Mouse (Mus musculus) intestine, postnatal 0 days (tissue): ENCODE measurements around the gene Klhl31. TPM values are rescaled to one million over a fixed set of nuclear protein-coding genes. Genes with fewer than 3 reads are reported as not detected.

Experiments
- ATAC-seq: fragments of 200-750 bp; cut with Nextera tagmentation; 2 replicates; pipeline ENCODE4 v1.8.0; 2017; ENCODE audit warnings: mild to moderate bottlenecking, moderate TSS enrichment, moderate library complexity
- H3K27ac ChIP-seq: fragments of 300-500 bp; sonication (generic); 2 replicates; pipeline ENCODE4 v1.5.1; 2014; ENCODE audit warnings: mild to moderate bottlenecking, low read depth, low read length, moderate library complexity
- H3K27me3 ChIP-seq: fragments of 300-500 bp; sonication (generic); replicated peaks from 2 replicates; pipeline ENCODE4 v1.6.1; 2014; ENCODE audit warnings: low read length, mixed read lengths; ENCODE audit not compliant: control insufficient read depth, insufficient read depth
- H3K36me3 ChIP-seq: fragments of 300-500 bp; sonication (generic); 2 replicates; pipeline ENCODE4 v1.6.1; 2014; ENCODE audit warnings: mild to moderate bottlenecking, moderate library complexity; ENCODE audit not compliant: control insufficient read depth, insufficient read depth
- H3K4me1 ChIP-seq: fragments of 300-500 bp; sonication (generic); replicated peaks from 2 replicates; pipeline ENCODE4 v1.6.1; 2014; ENCODE audit warnings: antibody characterized with exemption, low read length, mixed read lengths; ENCODE audit not compliant: control insufficient read depth, insufficient read depth
- H3K4me2 ChIP-seq: fragments of 300-500 bp; sonication (generic); replicated peaks from 2 replicates; pipeline ENCODE4 v1.6.1; 2014; ENCODE audit warnings: low read depth, mild to moderate bottlenecking, moderate library complexity
- H3K4me3 ChIP-seq: fragments of 300-500 bp; sonication (generic); 2 replicates; pipeline ENCODE4 v1.5.1; 2014; ENCODE audit warnings: low read depth, low read length
- H3K9ac ChIP-seq: fragments of 300-500 bp; sonication (generic); 2 replicates; pipeline ENCODE4 v1.6.1; 2014; ENCODE audit warnings: mild to moderate bottlenecking, low read depth, low read length
- H3K9me3 ChIP-seq: fragments of 300-500 bp; sonication (generic); 2 replicates; pipeline ENCODE4 v1.6.1; 2016; ENCODE audit warnings: mixed run types; ENCODE audit not compliant: control insufficient read depth
- CTCF ChIP-seq: sonication (generic); IDR thresholded peaks from 2 replicates; pipeline ENCODE4 v1.5.1; 2016; ENCODE audit warnings: low read depth, mild to moderate bottlenecking, control low read depth, antibody characterized with exemption, moderate library complexity
- WGBS: fragments of 180-500 bp; shearing (Covaris S2); extraction: QIAGEN DNeasy Blood & Tissue Kit; methylation state at CpG from one replicate; pipeline ENCODE4 v1.1.7; 2014; 5-methylcytosine and 5-hydroxymethylcytosine counted together
- polyA plus RNA-seq: library from polyadenylated mRNA; unstranded; fragments of >200 nt; fragmentation: Nextera tagmentation; extraction: Ambion mirVana; gene quantifications from 2 replicates; pipeline ENCODE4 v1.2.1, GENCODE M21; 2015

Gene Klhl31
- polyA plus RNA-seq, 1 experiment from 2014 or later: not detected

- TF ChIP-seq CTCF: no peak
- ATAC-seq: no peak
- H3K4me2 ChIP-seq: no peak overlapping the region
- H3K9me3 ChIP-seq: no peaks in the 10 kb centered on the region
- no peak overlapping the region for H3K27ac ChIP-seq
- WGBS: 57% methylated on average over 2 of the region's 2 CpGs
- H3K36me3 ChIP-seq: no peaks in the 10 kb centered on the region
- H3K4me3 ChIP-seq: no peak overlapping the region
- H3K4me1 ChIP-seq: no peaks in the 10 kb centered on the region
- H3K9ac ChIP-seq: no peak overlapping the region
- no peaks in the 10 kb centered on the region for H3K27me3 ChIP-seq
Measured at GRCm38 (mm10) chr9:77620482-77620881, 15.8 kb upstream of the Klhl31 start.

GRCm38 (mm10) chr9:77622874-77623273 lies 13.4 kb upstream of the Klhl31 start:
- Histone ChIP-seq H3K9ac (no peak overlapping the region), H3K4me3 (no peak overlapping the region), H3K4me1 (no peaks in the 10 kb centered on the region), H3K27ac (no peak overlapping the region), H3K9me3 (no peaks in the 10 kb centered on the region), H3K4me2 (no peak overlapping the region), H3K27me3 (no peaks in the 10 kb centered on the region), H3K36me3 (no peaks in the 10 kb centered on the region)
- ATAC-seq: no peak
- WGBS: 67% methylated on average over 1 of the region's 1 CpGs
- no peak for TF ChIP-seq CTCF

- Histone ChIP-seq H3K9ac (no peak overlapping the region), H3K27me3 (no peaks in the 10 kb centered on the region), H3K9me3 (no peaks in the 10 kb centered on the region), H3K4me1 (no peaks in the 10 kb centered on the region), H3K4me2 (no peak overlapping the region), H3K27ac (no peak overlapping the region), H3K36me3 (no peaks in the 10 kb centered on the region), H3K4me3 (no peak overlapping the region)
- TF ChIP-seq CTCF: no peak
- no peak for ATAC-seq
- WGBS: 86% methylated on average over 6 of the region's 6 CpGs
Measured at GRCm38 (mm10) chr9:77623318-77624050, 12.8 kb upstream of the Klhl31 start.

- Histone ChIP-seq H3K27ac (no peak overlapping the region), H3K4me2 (no peak overlapping the region), H3K9me3 (no peaks in the 10 kb centered on the region), H3K36me3 (no peaks in the 10 kb centered on the region), H3K4me3 (no peak overlapping the region), H3K27me3 (no peaks in the 10 kb centered on the region), H3K4me1 (no peaks in the 10 kb centered on the region), H3K9ac (no peak overlapping the region)
- no peak for TF ChIP-seq CTCF
- ATAC-seq: no peak
- WGBS: 88% methylated on average over 5 of the region's 5 CpGs
Measured at GRCm38 (mm10) chr9:77624171-77624570, 12.1 kb upstream of the Klhl31 start.

- Histone ChIP-seq H3K36me3 (no peaks in the 10 kb centered on the region), H3K27me3 (no peaks in the 10 kb centered on the region), H3K9ac (no peak overlapping the region), H3K9me3 (no peaks in the 10 kb centered on the region), H3K4me1 (no peaks in the 10 kb centered on the region), H3K27ac (no peak overlapping the region), H3K4me2 (no peak overlapping the region), H3K4me3 (no peak overlapping the region)
- WGBS: 88% methylated on average over 10 of the region's 10 CpGs
- no peak for ATAC-seq
- TF ChIP-seq CTCF: no peak
Measured at GRCm38 (mm10) chr9:77628676-77629075, 7.6 kb upstream of the Klhl31 start.

GRCm38 (mm10) chr9:77629708-77630107 lies 6.6 kb upstream of the Klhl31 start:
- ATAC-seq: no peak
- no peaks in the 10 kb centered on the region for H3K27me3 ChIP-seq
- no peaks in the 10 kb centered on the region for H3K9me3 ChIP-seq
- no peak for TF ChIP-seq CTCF
- H3K4me1 ChIP-seq: no peaks in the 10 kb centered on the region
- H3K36me3 ChIP-seq: no peaks in the 10 kb centered on the region
- no peak overlapping the region for H3K4me3 ChIP-seq
- H3K27ac ChIP-seq: no peak overlapping the region
- 76% methylated on average over 5 of the region's 5 CpGs for WGBS
- no peak overlapping the region for H3K9ac ChIP-seq
- no peak overlapping the region for H3K4me2 ChIP-seq
